Mouse (Mus musculus): Measurements from ENCODE around the gene Ube2a. TPM values are rescaled to one million over a fixed set of nuclear protein-coding genes. Genes with fewer than 3 reads are reported as not detected.

Gene Ube2a
- total RNA-seq (2021), result 10 to 100 TPM; 67.7 to 77.5 TPM

DNA sequence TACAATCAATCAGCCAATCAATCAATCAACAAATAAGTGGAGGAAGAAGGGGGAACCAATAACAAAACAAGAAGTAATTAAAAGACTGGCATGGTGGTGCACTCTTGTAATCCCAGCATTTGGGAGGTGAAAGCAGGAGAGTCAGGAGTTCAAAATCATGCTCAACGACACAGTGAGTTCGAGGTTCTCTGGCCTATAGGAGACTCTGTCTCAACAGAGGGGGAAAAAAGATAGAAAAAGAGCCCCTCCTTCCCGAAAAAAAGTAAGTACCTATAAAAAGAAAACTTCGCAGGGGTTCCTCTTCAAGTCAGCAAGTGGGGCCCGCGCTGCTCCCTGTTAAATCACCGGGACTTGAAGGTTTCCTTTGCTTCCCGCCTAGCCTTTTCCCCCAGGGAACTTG lies at the start of gene Ube2a, which contains the start of gene C330007P06Rik:
Ube2a (plus strand) TSS at position 136 of the 400 bp plus-strand sequence.
C330007P06Rik (minus strand) TSS at position 347 of the 400 bp plus-strand sequence.
- DNase-seq, result no peak
- intact Hi-C loops (cut with DNase I), result loop anchor here (2.0 kb wide), 1 partner anchor 77 kb away; no protein-coding TSS in a partner anchor

DNA sequence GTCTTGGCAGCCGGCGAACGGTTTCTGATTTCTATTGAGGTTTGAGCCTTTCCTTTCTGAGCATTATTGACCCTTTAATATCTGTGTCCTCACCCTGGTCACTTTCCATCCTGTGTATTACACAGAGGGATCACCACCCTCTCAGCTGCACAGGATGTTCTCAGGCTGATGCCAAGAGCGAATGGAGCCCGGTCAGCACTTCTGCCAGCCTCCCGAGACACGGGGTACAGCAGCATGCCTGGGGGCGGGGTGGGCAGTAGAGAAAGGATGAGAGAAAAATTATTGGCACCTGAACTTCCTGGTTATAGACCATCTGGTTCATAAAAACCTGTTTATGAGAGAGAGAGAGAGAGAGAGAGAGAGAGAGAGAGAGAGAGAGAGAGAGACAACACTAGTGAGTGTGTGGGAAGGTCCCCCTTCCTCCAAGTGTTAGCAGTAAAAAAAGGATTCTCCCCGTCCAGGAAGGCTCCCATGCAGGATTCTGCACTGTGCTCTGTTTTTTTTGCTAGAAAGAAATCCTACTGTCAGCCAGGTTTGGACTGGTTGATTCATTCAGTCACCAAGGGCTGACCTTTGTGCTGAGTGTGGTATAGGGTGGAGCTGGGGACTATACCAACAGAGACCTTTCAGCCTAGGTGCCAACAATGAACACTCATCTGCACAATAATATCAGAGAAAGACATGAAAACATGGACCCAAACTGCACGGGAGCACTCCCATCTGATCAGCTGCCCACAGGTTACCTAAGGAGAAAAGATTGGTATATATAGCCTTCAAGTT lies 49.6 kb upstream of the Ube2a start:
- no peak for DNase-seq
- intact Hi-C loops (cut with DNase I), result no loop called here

DNA sequence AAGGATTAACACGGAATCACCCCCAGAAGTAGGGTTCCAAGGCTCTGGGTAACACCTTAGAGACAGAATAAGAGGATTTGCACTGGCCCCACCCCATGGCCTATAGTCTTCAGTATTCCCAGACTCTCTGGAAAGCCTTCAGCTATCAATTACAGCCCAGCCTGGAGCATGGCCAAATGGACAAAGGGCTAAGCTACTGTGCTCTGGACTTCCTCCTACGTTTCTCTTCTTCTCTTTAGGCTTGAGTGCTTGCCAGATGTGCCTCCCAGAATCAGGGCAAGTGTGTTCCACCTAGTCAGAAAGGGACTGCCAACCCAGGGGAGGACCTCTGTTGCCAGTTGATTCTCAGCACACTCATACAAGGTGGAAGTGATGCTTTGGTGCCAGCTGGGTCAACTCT lies 48.7 kb upstream of the Ube2a start:
- intact Hi-C loops (cut with DNase I), result no loop called here
- DNase-seq, result no peak

DNA sequence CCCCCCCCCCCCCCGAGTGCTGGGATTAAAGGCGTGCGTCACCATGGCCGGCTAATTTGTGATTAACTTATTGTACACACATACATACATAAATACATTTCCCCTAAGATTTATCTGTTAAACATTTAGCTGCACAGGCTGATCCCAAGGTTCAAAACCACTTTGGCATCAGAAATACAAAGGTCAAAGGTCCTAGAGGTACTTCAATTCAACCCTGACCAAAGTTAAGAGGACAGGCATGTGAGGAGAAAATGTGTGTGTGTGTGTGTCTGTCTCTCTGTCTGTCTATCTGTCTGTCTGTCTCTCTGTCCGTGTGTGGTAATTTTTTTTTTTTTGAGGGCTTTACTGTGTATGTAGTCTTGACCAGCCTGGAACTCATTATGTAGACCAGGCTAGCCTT lies 46.8 kb upstream of the Ube2a start:
- intact Hi-C loops (cut with DNase I), result no loop called here
- no peak for DNase-seq

DNA sequence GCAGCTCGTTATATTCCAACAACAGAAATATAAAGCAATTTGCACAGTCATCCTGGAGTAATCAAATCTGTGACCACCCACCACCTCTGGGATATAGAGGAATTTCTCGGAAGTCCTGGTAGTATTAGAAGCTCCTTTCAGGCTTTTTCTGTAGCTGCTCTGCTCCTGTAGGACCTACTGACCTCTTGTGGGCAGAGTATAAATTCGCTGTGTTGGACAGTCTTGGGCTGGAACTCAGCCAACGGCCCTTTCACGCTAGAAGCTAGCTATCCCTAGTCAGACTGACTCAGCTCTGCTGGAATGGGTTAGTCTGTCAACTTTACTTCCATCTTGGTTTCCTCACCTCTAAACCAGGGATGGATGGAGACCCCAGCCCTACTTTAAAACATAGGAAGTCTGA lies 43.4 kb upstream of the Ube2a start:
- peak; percentile 31 to 54 for DNase-seq
- intact Hi-C loops (cut with DNase I), result loop anchor here (1.0 kb wide), 1 partner anchor 192 kb away; no protein-coding TSS in a partner anchor

DNA sequence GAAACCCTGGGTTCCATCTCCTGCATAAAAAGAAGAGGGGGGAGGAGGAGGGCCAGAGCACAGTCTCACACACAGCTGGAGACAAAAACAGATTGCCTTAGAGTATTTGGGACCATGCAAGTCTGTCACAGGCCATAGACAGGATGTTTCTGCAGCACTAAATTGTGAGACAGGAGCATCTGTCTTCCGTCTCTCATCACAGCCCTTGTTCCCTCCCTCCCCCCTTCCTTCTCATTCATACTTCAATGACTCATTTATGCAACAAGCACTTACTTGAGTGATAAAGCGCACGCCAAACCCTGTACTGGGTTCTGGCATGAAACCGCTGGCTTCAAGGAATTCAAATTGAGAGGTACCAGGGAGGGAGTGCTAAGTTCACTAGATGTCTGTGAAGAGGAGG lies 42.1 kb upstream of the Ube2a start:
- no peak for DNase-seq
- intact Hi-C loops (cut with DNase I), result loop anchor here (2.0 kb wide), 1 partner anchor 71 kb away; the partner anchor contains the start of gene Nkrf

DNA sequence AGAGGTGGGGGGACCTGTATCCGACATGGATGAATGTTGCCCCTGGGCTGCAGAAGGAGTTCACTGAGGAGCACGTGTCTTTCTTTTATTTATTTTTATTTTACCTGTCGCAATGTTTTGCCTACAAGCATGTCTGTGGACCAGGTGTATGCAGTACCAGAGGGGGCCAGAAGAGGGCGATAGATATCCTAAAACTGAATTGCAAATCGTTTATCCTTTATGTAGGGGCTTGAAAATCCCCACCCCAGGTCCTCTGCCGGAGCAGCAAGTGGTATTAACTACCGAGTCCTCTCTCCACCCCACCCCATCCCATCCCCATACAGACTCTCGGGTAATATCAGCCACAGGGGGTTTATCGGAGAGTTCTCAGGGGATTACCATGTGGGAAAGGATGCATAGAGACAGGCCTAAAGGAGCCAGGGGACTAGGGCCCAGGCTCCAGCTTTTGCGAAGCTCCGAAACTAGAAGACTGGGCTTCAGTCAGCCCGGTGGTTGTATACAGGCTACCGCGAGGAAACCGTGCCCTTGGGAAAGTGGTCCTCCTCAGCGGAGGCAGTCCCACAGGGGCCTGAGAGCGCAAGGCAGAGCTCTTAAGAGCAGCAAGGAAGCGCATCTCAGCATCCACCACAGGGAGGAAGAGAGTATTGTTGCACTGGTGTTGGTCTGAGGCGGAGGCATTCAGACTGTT lies 40.2 kb upstream of the Ube2a start:
- intact Hi-C loops (cut with DNase I), result loop anchor here (2.0 kb wide), 1 partner anchor 69 kb away; the partner anchor contains the start of gene Nkrf
- DNase-seq, result peak; percentile 65 to 79

DNA sequence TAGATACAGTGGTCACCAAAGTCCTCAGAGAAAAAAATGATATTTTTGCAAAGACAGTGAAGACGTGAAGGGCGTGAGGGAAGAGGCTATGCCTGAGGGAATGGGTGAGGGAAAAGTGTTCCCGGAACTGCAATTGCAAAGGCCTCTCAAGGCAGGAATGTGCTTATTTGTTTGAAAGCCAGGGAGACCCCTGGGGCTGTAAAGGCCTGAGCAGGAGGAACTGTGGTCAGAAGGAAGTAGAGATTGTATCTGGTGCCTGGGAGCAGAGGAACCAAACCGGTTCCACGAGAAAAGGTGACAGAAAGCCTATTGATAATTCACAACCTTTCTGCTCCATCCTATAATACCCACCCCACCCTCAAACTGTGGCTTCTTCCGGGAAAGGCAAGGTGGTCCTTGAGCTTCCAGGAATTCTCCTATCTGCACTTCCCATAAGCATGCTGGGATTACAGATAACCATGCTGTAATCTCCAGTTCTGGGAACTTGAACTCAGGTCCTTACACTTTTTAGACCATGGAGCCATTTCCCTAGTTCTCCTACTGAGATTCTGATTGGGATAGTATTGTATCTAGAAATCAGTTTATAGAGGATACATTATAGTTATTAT lies 36.5 kb upstream of the Ube2a start:
- intact Hi-C loops (cut with DNase I), result no loop called here
- no peak for DNase-seq

DNA sequence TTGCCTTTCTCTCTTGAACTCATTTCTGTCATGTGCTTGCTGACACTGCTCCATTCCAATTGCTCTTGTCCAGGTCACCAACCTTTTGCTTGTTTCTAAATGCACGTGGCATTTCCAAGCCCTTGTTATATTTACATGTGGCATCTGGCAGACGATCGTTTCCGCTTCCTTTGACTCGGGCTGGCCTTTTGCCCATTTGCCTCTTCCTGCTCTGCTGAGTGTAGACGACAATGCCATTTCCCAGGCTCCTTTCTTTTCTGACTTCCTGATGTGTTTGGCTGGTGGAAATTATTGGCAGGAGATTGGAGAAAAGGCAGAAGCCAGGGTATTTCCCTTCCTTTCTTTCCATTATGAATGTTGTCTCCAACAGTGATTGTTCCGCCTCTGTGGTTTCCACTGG lies 34.3 kb upstream of the Ube2a start:
- intact Hi-C loops (cut with DNase I), result no loop called here
- DNase-seq, result peak; percentile 25 to 42

DNA sequence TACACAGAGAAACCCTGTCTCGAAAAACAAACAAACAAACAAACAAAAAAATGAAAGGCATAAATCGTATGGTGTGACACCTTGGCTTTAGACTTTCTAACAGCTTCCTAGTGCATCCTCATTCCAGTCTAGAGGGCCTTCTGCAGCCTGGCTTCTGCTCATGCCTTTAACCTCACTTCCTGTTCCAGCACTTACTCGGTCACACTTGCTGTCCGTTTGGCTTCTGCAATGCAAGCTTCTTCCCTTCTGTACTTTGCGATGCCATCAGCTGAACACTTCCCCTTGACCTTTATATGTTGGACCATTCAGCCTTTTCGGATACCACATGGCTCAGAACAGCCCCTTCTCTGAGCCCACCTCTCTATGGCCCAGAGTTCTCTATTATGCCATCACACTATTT lies 32.0 kb upstream of the Ube2a start:
- intact Hi-C loops (cut with DNase I), result no loop called here

DNA sequence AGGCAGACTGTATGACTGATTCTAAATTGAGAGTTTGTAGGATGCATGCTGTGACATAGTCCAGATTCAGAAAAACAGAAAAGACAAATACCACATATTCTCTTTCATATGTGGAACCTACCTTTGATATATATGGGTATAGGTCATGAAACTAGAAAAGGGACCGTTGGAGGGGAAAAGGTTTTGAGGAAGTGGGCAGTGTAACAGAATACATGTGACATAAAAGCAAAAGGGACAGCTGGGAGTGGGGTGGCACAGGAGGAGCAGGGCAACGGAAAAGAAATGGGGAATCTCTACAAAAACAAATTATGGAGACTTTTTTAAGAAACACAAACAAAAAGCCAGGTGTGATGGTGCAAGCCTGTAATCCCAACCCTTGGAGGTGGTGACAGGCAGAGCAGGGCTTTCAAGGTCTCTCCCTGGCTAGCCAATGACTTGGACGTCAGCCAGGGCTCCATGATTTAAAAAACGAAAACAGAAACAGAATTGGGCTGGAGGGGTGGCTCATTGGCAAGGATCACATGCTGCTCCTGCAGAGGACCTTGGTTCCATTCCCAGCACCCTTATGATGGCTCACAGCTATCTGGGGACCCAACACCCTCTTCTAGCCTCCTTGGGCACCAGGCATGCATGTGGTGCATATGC lies 30.2 kb upstream of the Ube2a start:
- intact Hi-C loops (cut with DNase I), result no loop called here
- no peak for DNase-seq

More for the DNA sequence above, 32.0 kb upstream of the Ube2a start:
- no peak for DNase-seq

DNA sequence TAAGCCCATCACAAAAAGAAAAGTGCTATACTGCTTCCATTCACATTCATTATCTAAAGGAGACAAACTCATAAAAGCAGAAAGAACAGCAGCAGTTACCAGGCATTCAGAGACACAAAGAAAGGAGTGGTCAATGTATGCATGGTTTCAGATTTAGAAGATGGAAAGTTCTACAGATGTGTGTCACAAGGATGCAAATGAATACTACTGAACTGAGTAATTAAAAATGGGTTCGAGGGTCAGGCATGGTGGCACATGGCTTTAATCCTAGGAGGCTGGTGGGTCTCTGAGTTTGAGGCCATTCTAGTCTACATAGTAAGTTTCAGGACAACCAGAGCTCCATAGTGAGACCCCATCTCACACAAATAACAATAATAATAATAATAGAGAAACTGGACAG lies 26.5 kb upstream of the Ube2a start:
- intact Hi-C loops (cut with DNase I), result no loop called here
- DNase-seq, result no peak

DNA sequence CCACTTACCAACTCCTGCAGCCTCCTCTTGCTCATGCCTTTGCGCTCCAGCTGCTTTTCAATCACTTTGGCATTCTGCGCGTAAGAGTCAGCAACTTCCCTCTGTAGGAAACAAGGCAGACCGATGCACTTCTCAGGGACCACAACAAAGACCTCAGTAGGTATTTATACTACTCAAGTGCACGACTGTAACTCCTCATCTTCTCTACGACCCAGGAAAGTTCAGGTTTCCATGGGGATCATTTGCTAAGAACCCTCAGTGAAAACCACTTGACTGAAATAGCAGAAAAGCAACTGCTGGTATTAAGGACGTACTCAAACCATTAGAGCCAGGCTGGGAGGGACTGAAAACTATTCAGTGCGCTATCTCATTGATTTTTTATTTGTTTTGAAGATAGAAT lies 21.1 kb upstream of the Ube2a start:
- intact Hi-C loops (cut with DNase I), result no loop called here
- no peak for DNase-seq

DNA sequence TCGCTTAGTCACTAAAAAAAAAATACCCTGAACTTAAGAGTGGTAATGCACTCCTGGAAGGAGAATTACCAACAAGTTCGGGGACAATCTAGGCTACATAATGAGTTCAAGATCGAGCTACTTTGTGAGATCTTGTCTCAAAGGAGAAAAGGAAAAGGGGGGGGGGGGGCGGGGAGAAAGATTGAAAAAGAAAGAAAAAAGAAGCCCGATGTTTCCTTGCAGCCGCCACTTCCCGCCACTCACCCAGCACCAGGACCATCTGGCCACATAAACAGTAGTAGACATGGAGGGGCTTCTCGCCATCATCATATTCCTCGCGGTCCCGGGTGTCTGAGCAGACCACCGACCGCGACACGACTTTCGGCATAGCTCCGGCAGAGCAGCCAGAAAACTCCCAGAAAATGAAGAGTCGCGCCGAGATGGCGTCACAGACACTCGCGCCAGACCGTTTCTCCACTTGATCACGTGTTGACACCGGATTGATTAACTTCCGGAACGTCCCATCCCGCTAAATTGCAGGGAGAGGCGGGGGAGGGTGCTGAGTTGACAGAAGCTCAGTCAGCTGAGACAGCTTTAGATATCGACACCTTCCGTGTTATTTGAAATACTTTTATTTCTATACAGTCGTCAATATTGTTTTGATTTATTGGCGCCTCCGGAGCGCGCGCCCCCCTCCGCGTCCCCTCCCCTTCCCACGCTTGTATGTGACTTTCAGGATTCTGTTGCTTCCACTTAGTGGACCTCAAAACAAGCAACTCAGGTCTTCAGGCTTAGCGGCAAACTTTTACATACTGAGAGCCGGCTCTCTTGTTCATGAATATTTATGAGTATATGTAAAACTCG lies 9.7 kb upstream of the Ube2a start:
- intact Hi-C loops (cut with DNase I), result no loop called here
- DNase-seq, result peak; percentile 79 to 83

DNA sequence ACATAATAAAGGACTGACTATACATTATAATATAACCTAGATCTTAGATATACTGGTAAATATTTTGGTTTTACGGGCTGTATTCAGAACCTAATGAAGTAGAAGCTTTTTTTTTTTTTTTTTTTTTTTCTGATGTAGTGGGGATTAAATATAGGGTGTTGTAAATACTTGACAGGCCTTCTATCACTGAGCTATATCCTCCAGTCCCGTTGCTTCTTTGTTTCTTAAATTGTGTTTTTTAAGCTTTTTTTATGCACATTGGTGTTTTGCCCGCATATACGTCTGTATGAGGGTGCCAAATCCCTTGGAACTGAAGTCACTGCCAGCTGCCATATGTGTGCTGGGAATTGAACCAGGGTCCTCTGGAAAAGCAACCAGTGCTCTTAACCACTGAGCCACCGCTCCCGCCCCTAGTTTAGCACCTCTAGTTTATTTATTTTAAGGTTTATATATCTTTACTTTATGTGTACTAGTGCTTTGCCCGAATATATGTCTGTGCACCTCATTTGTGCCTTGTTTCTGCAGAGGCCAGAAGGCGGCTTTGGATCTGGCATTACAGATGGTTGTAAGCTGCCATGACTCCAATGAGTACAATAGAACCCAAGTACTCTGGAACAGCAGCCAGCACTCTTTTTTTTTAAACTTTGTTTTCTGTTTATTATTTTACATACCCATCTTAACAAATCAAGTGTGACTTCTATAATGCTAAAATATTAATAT lies 8.9 kb upstream of the Ube2a start:
- intact Hi-C loops (cut with DNase I), result no loop called here
- no peak for DNase-seq

DNA sequence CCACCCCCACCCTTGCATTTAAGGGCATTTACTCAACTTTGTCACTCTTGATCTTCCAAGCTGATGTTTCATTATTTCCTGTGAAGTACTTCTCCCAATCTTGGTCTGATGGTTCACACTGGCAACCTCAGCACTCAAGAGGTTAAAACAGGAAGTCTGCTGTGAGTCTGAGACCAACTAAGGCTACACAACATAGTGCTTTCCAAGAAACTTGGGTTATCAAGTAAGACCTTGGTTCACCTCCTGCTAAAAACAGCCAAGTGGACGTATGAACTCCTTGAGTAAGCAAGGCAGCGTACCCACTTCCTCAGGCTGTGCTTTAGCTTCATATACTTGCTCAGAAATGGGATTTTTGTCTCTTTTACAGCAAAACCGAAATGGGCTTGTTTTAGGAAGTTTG lies 3.3 kb upstream of the Ube2a start:
- no peak for DNase-seq
- intact Hi-C loops (cut with DNase I), result no loop called here

DNA sequence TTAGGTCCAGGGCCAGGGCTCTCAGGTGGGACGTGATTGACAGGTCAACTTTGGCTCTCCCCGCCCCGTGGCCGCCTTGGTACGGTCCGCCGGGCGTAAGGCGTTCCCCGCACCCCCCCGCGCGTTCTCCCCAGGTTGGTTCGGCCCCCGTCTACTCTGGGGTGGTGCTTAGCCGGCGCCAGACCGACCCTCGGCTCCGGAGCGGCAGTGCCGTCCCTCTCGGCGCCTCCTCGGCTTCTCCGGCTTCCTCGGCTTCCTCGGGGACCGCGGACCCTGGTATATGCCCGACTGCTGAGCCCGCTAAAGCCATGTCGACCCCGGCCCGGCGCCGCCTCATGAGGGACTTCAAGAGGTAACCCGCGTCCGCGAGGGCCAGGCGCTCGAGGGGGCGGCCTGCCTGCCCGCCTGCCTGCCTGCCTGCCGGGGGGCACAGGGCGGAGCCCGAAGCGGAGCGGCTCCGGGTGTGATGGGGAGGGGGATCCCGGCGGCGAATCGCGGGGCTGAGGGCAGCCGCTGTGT lies 537 bp downstream of the Ube2a start:
- intact Hi-C loops (cut with DNase I), result loop anchor here (2.0 kb wide), 1 partner anchor 77 kb away; no protein-coding TSS in a partner anchor
- DNase-seq, result peak; percentile 84 to 88

DNA sequence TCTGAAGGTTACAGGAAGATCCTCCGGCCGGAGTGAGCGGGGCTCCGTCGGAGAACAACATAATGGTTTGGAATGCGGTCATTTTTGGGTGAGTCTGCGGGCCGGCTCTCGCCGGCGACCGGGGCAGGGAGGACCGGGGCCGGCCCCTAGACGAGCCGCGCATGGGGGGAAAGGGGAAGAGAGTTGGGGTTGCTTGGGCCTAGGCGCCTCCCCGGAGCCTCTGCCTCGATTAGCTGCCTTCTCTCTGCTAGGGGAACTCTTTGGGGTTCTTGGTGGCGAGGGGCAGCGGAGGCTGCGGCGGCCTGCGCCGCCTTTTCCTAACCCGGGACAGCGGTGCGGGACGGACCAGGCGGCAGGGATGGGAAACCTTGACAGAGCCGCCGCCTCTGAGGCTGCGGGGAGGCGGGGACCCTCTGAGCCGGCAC lies 1.0 kb downstream of the Ube2a start:
- DNase-seq, result peak in 1 of 2 experiments; percentile 4
- intact Hi-C loops (cut with DNase I), result loop anchor here (2.0 kb wide), 1 partner anchor 78 kb away; no protein-coding TSS in a partner anchor

DNA sequence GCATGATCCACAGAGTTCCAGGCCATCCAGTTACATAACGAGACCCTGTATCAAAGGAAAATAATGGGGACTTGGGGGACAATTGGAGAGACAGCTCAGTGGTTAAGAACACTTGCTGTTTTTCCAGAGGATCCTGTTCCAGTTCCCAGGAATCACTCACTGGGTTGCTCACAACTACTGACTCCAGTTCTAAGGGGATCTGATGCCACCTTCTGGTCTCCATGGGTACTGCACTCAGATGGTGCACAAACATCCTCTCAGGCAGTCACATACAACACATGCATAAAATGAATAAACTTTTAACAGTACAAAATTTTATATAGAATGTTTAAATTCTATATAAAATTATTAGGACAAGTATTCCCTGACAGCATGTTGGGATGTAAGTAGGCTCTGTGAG lies 11.0 kb downstream of the Ube2a start:
- DNase-seq, result no peak
- intact Hi-C loops (cut with DNase I), result no loop called here

Measured in heart, postnatal 36 days (tissue).